Mouse (Mus musculus) fibroblast of lung, adult 2 months (primary cell): ENCODE data around the gene Scyl3.

Source experiments
- DNase-seq: peaks from one replicate; pipeline ENCODE4 v3.0.0-alpha.2; 2011; ENCODE audit warnings: low read depth

Scyl3 gene

GRCm38 (mm10) chr1:163928846-163929245 lies at the start of gene Scyl3:
TSS of gene Scyl3 (plus strand) at chr1:163929100.
- no peak for DNase-seq

- DNase-seq: no peak
These were observed 39.3 kb upstream of the Scyl3 start for GRCm38 (mm10) chr1:163889629-163890028.

GRCm38 (mm10) chr1:163893294-163893693 lies 35.6 kb upstream of the Scyl3 start:
- DNase-seq: no peak

- no peak for DNase-seq
These were observed 34.9 kb upstream of the Scyl3 start for GRCm38 (mm10) chr1:163893774-163894527.

GRCm38 (mm10) chr1:163898291-163898764 lies 30.6 kb upstream of the Scyl3 start:
- peak; percentile 47 for DNase-seq

GRCm38 (mm10) chr1:163899575-163899974 lies 29.3 kb upstream of the Scyl3 start:
- no peak for DNase-seq

GRCm38 (mm10) chr1:163900168-163900567 lies 28.7 kb upstream of the Scyl3 start:
- no peak for DNase-seq

- DNase-seq: no peak
These were observed 25.5 kb upstream of the Scyl3 start for GRCm38 (mm10) chr1:163903411-163903810.

- DNase-seq: peak; percentile 67
These were observed 21.7 kb upstream of the Scyl3 start for GRCm38 (mm10) chr1:163907007-163907811.

GRCm38 (mm10) chr1:163908389-163908788 lies 20.5 kb upstream of the Scyl3 start:
- no peak for DNase-seq

GRCm38 (mm10) chr1:163910343-163910742 lies 18.6 kb upstream of the Scyl3 start:
- DNase-seq: no peak

GRCm38 (mm10) chr1:163910785-163911184 lies 18.1 kb upstream of the Scyl3 start:
- no peak for DNase-seq

- DNase-seq: no peak
These were observed 16.9 kb upstream of the Scyl3 start for GRCm38 (mm10) chr1:163911981-163912380.

GRCm38 (mm10) chr1:163917349-163918160 lies 11.3 kb upstream of the Scyl3 start:
- DNase-seq: no peak

GRCm38 (mm10) chr1:163924093-163924492 lies 4.8 kb upstream of the Scyl3 start:
- no peak for DNase-seq

- DNase-seq: peak; percentile 65
These were observed 947 bp downstream of the Scyl3 start for GRCm38 (mm10) chr1:163929636-163930457.

GRCm38 (mm10) chr1:163930458-163930794 lies 1.5 kb downstream of the Scyl3 start:
- DNase-seq: no peak

- DNase-seq: no peak
These were observed 2.9 kb downstream of the Scyl3 start for GRCm38 (mm10) chr1:163931801-163932200.

GRCm38 (mm10) chr1:163934591-163934990 lies 5.7 kb downstream of the Scyl3 start:
- no peak for DNase-seq

GRCm38 (mm10) chr1:163942056-163942455 lies 13.2 kb downstream of the Scyl3 start:
- DNase-seq: no peak

- DNase-seq: no peak
These were observed 24.5 kb downstream of the Scyl3 start for GRCm38 (mm10) chr1:163953396-163953795.
